Mouse (Mus musculus) heart, postnatal 36 days (tissue): ENCODE measurements around the gene Zfp683. TPM values are rescaled to one million over a fixed set of nuclear protein-coding genes. Genes with fewer than 3 reads are reported as not detected.

ENCODE experiments used
- DNase-seq, 2 experiments: peaks; one replicate each; pipeline ENCODE4 v3.0.0; 2021 to 2022
- intact Hi-C: fragments of 180-260 bp; cut with DNase I; formaldehyde crosslinking; loops from one replicate; pipeline ENCODE4 v1.15.1; 2025
- total RNA-seq, 2 experiments: library from RNA; stranded (reverse); gene quantifications; 2 replicates each; pipeline ENCODE4 v1.2.3; 2021

Zfp683 gene
- not detected for total RNA-seq

DNA sequence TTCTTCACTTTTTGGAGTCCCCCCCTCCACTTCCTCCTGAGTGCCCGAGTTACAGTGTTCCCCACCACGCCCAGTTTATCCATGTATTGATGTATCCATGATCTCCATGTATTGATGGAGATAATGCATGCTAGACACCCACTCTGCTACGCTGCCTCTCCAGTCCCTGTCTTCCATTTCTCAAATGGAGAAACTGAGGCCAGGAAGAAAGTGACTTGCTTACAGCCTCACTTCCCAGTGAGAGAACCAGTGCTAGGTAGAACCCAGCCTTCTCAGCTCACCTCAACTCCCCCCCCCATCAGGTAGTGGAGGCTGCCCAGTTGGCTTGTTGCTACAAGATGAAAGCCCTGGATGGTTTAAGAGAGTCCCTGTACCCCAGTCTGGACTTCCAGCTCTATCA, at the start of gene Zfp683:
TSS of gene Zfp683 (plus strand) at position 301 of the 400 bp plus-strand sequence.
- intact Hi-C loops = no loop called here
- no peak for DNase-seq

DNA sequence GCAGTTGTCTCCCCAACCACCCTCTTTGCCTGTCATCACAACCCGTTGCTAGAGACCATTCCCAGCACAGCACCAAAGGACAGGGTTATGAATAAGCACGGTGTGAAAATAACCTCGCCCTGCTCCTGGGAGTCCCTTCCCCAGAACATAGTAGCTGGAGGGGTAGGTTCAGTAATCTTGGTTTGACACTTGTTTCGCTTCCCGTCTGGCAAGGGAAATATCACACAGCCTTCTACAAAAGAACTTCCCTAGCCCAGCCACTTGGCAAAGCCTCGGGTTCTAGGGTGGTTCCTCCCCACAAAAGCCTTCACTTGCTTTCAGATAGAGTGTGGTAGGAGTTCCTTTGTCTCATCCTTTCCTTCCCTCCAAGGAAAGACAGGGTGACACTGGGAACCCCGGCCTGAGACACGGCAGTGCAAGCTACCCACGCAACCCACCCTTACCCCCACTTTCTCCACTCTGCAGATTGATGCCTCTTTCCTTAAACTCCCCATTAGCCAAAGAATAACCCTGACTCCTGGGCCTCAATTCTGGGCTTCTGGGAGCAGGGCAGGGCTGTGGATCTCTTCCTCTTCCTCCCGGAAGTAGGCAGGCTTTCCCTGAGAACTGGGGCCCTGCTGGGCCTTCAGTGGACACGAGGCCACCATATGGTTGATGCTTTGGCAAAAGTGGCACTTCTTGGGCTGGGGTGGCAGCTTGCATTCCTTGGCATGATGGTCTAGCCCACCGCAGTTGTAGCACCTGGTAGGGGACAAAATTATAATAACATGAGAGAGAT, 47.9 kb upstream of the Zfp683 start:
- DNase-seq = no peak
- intact Hi-C loops = no loop called here

DNA sequence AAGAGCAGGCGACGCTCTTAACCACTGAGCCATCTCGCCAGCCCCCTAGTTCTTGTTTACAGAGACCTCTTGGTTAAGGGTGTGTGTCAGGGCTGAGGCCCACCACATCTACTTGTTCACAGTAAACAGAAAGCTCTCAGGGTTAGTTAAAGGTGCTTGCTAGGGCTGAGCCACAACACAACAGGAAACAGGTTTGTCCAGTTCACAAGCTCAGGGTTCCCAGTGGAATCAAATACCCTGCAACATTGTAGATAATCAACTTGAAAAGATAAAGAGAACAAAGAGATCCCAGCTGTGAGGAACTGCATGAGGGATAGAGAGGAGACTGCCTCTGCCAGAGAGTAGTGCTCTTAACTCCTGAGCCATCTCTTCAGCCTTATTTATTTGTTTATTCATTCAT, 46.8 kb upstream of the Zfp683 start:
- intact Hi-C loops = no loop called here
- no peak for DNase-seq

DNA sequence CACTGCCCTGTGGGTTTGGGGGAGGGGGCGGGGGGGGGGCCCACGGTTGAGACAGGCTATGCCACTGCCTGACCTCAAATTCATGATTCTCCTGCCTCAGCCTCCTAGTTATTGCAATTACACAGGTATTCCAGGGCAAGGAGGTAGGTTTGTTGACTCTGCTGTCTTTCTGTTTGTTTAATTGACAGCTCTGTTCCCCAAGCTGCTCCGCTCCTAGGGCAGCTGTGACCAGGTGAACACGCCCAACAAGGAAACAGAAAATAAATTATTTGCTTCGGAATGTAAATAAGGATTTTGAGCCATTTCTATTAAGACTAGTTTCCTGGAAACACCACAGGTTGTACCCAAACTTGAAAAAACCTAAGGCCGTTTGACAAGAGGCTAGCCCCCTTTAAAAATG, 43.9 kb upstream of the Zfp683 start:
- DNase-seq = no peak
- intact Hi-C loops = no loop called here

DNA sequence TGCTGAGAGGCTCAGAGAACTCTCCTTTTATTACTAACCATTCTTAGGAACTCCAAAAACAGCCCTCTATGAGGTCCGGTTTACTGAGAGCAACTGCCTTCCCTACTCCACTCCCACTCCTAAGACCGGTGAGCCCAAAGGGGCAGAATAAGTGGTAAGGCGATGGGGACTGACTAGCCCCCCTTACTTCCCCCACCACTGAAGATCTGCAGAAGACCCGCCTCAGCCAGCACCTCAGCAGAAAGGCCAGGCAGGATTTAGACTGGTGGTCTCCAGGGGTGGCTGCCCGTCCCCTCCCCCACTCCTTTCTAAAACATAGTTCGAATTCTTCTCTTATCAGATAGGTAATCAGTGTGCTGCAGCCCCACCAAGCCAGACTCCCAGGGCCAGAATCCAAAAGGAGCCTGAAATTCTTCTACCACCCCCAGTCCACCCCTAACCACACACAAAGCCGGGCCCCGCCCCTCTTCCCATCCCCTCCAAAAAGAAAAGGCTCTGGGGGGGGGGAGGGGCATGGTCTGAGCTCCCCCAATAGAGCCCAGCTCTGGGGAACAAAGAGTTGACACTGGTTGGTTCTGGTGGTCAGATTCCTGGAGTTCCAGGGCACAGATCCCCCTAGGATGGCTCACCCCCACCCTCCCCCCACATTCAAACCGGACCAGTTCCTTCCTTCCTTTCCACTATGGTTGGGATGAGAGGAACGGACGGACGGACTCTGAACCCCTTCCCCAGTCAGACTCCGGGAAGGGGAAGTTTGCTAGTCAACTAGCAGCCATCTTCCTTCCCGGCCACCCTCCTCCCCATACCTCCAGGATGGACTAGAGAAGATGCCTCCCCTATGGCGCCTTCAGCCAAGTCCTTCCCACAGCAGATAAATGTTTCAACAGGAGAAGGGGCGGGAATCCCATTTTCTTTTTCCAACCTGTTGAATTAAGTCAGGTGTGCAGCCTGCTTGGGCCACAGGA, 41.9 kb upstream of the Zfp683 start:
- no peak for DNase-seq
- intact Hi-C loops = no loop called here

DNA sequence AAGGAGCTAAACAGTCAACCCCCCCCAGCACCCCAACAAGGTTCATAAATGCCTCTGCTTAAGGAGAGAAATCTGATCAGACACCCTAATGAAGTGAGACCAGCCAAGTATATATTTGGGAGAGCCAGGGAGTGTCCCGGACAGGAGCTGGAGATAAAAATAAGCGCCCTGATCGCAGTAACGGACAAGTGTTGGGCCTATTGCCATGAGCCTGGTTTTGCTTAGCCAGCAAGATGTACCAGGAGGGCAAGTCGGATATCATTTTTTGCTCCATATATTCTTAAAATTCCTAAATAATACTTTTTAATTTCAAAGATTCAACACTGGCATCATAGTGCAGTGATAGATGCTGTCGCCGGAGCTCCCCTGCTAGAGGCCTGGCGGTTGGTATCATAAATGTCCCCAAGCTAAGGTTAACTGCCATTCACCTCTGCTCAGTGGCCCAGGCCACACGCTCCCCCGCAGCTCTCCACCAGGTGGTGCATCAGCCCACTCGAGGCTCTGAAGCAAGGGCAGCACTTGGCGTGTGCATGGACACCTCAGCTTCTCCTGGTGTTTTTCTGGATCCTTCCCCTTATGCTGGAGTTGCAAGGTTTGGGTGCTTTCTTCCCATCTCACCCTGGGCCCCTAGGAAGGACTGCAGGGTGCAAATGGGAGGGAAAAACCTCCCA, 40.6 kb upstream of the Zfp683 start:
- peak in 1 of 2 experiments; percentile 17 for DNase-seq
- intact Hi-C loops = no loop called here

DNA sequence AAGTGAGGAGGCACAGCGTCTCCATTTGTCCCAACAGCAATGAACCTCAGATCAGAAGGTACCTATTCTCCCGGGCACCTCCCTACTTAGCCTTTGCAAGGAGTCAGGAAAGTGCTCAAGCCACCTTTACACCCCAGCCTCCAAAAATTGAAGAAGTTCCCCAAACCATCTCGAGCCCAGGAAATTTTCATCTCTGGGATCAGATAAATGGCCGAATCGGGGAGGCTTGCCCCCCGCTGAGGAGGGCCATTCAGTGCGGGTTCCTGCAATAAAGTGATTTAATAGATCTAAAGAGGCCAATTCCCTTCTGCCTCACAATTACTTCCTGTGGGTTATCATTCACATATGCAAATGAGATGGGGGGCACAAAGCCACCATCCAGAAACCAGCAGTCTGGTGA, 37.4 kb upstream of the Zfp683 start:
- no peak for DNase-seq
- intact Hi-C loops = no loop called here

DNA sequence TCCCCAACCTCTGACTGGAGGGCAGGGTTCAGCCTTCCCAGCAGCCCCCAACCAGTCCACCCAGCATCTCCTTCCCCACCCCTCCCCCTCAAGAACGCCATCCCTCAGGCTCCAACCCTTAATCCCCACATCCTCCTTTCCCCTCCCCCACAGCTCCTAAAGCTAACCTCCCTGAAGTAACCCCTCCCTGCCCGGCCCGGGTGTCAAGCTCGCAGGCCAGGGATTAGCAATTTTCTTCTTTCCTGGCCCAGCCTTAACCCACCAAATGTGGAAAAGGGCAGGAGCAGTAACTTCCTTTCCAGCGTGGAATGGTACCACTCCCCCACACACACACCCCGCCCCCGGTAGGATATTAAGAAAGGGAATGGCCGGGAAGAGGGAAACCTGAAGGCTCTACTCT, 36.9 kb upstream of the Zfp683 start:
- DNase-seq = no peak
- intact Hi-C loops = no loop called here

DNA sequence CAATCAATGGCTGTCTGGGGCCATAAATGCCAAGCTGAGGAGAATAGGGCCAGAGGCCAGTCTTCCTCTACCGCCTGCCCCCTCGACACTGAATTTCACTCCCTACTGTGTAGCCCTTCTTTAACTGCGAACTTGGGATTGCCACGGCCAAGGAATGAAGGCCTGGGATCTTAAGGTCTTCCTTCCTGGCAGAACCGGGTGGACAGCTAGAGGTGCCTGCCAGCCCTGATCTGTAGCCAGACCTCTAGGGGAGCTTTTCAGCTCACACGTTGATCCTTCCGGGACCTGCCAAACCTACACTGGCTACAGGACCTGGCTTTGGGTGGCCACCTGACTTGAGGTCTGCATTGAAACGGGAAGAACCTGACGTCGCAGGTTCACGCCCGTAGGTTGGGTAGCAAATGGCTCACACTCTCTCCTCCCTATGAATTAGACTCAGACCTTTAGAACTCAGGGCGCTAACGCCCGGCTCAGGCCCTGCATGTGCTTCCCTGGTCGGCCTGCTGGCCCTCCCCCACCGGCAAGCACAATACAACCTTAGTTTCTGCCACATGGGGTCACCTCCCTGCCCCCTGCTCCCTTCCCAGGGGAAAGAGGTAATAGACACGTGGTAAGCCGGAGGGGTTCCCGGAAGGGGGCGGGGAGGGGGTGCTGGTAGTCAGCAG, 36.3 kb upstream of the Zfp683 start:
- intact Hi-C loops = no loop called here
- no peak for DNase-seq

DNA sequence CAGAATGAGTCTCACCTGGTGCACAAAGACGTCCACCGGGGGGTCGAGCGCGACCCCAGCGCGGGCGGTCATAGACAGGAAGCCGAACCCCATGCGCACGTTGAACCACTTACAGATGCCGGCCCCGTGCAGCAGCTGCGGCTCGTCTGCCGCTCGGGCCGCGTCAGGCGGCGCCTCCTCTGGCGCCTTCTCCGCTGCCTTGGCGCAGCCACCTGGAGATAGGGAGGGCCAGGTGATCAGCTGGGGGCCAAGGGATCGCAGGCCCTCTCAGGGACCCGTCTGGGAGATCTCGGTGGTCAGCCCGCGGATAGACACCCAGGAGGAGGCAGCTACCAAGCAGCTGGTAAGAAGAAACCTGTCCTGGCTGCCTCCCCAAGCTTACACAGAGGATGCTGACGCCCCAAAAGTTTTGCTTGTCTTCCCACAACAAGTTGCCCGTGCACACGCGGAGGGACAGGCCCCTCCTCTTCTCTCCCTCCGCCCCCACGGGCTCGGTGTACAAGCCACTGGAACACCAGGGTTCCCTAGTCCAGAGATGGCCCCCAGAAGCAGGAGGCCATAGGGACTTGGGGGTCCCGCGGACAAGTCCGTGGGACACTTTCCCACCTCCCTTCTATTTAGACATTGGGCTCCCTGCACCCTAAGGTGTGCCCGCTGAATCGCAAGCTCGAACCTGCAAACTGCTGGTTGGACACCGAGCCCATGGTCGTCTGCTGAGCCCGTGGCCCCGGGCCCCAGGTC, 35.4 kb upstream of the Zfp683 start:
- intact Hi-C loops = no loop called here
- no peak for DNase-seq

DNA sequence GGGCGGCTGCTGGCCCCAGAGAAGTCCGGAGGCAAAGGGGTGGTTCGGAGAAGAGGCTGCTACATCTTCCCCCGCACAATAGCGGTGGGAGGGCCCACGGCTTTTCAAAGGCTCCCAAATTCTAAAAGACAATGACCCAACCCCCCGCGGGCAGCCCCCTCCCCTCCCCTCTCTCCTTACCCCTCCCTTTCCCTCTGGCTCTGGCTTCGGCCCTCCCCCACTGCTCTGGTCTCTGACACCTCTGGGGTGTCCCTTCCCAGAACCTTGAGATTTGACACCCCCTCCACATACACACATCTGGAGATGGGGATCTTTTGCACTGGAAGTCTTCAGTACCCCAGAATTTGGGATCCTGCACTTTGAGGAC, 34.9 kb upstream of the Zfp683 start, which contains the start of gene Lin28a:
TSS of gene Lin28a (minus strand) at position 63 of the 367 bp plus-strand sequence.
- no peak for DNase-seq
- intact Hi-C loops = no loop called here

DNA sequence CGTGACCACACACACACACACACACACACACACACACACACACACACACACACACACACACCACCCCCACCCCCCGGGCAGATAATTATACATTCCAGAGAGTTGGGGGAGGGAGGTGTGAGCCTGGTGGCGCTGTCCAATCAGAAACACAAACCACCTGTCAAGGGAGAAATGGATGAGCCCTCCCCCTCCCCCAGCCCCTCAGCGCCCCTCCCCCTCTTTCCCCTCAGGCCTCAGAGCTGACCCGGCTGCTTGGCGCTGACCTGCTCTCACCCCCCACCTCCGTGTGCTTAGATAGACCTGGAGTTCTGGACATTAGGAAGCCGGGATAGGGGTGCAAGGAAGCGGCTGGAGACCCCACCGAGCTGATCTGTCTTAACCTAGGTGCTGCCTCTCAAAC, 34.4 kb upstream of the Zfp683 start:
- intact Hi-C loops = no loop called here
- no peak for DNase-seq

DNA sequence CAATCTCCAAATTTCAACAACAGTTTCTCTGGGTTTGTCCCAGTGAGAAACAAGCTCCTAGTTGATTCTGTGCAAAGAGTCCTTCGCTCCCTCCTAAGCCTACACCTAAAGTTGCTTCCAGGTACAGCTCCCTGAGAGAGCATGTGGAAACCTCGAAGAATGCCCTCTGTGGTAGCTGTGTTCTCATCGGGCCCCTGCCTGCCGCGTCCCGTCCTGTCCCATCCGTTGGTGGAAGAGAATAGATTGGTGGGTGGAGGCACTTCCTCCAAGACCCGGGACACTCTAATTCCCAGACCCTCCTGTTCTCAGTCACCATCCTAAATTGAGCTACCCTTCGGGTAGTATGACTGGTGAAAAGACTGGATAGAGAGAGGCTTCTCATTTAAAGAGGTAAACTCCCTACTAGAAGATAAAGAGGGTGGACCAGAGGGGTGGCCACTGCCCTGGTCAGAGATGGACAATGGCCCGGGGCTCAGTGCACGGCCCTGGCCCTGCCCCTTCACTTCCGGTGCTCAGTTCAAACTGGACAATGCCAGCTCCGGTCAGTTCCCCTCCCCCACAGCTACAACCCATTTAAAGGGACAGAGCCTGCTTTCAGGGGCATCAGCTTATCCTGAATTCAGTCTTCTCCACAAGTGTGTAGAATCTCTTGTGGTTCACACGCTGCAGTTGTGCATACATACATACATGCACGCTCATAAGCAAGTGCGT, 33.8 kb upstream of the Zfp683 start:
- no peak for DNase-seq
- intact Hi-C loops = no loop called here

DNA sequence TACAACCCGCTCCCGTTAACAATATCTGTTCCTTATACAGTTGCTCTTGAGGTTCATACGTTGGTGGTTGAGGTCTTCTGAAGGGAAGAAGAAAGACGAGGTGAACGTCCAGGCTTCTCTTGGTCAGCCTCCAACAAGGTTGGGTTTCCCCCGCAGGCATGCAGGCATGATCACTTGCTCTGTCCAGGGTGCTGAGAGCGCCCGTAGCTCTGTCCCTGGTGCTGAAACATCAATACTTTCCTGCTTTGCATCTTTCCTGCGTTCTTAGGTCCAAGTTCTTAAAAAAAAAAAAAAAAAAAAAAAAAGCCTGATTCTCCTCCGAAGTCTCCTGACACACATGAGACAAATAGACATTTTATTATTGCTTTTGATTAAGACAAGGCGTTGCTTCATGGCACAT, 33.0 kb upstream of the Zfp683 start:
- peak; percentile 78 to 87 for DNase-seq
- intact Hi-C loops = no loop called here

DNA sequence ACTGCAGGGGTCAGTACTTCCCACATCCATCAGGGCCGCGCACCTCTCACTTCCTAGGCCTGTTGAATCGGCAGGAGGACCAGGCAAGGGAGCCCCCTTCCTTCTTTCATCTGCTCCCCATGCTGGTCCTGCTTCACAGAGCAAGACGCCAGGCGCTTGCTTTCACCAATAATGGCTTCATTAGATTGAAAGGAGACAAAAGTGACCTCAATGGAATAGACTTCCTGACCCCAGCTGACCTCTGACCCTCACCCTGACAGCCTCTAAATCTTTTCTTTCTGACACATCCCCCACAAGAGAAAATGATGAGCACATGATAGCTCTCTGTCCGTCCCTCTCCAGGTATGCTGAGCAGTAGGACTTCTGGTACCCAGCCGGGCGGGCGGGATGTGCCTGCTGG, 27.8 kb upstream of the Zfp683 start:
- no peak for DNase-seq
- intact Hi-C loops = no loop called here

DNA sequence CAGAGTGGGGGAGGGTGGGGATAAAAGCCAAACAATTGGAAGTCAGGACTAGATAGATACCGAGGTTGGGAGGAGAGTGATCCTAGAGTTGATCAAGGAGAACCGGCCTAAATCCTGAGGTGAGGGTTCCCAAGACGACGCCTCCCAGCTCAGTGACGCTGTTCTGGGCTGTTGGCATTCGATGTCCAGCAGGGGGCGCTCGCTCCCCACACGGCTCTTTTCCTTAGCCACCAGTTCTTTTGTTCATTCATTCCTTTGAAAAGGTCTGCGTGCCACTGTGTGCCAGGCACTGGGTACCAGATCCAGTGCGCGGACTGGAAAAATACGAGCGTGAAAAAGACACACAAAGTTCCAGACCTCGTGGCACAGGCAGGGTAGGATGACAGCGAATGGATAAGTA, 17.7 kb upstream of the Zfp683 start:
- DNase-seq = peak; percentile 69 to 79
- intact Hi-C loops = loop anchor here (2.0 to 5.0 kb wide), 4 partner anchors 43 to 256 kb away; no protein-coding TSS in a partner anchor

DNA sequence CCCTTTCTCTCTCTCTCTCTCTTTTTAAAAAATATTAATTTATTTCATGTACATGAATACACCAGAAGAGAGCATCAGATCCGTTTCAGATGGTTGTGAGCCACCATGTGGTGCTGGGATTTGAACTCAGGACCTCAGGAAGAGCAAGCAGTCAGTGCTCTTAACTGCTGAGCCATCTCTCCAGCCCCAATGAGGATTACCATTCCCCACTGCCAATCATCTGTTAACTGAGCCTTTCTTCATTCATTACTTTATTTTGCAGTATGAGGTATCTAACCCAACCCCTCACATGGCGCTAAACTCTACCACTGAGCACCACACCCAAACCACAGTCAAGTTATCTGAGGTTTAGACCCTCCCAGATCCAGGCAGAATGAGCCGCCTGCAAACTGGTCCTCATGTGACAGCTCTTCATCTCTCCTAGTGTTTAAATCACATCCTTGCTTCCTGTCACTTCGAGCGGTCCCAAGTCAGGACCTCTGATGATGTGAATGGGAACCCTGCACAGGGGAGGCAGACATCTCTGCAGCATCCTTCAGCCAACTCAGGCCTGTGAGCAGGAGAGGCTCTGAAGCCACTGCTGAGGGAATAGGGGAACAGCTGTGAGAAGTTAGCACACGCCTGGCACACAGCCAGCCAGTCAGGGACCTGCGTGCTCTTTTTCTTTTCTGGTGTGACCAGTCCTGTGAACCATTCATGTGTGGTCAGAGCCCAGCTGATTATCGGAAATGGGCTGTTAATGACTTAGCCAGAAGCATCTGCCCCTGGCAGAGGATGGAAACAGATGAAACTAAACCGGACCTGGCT, 12.1 kb upstream of the Zfp683 start:
- intact Hi-C loops = no loop called here
- DNase-seq = peak in 1 of 2 experiments; percentile 9

DNA sequence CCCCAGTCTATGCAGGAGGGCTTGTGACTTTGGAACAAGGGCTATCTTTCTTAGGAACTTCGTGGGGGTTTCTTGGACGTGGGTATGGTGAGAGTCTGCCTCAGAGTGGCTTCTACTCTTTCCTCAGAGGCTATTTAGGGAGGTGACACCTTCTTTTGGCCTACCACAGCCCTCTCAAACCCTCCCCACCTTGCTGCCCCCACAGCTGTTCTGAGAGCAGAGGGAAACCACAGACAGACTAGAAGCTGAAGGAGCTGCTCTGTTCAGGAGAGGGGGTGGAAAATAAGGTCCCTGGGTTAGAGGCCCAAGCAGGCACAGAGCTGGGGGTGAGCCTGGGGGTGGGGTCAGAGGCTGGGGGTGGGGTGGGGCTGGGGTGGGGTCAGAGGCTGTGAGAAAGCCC, 10.6 kb upstream of the Zfp683 start:
- no peak for DNase-seq
- intact Hi-C loops = no loop called here
